Mouse (Mus musculus): Measurements from ENCODE around the gene Axin2.

GRCm38 (mm10) chr11:108898063-108898462 lies 22.1 kb upstream of the Axin2 start:
- TF ChIP-seq CTCF (IDR thresholded peaks at IDR 0.05; ENCODE audit: low read depth) (no peak), EP300 (IDR thresholded peaks at IDR 0.05; ENCODE audit: low read depth) (no peak)

Measured in liver, postnatal 0 days (tissue).